ENCODE assay signal across 23 mouse cellular contexts in genomic region chr2:50850071-50850470, GRCm38 (mm10).
"Had no signal": no experiment of that assay in that cellular context is flagged by ENCODE, and none has a peak within 500 bp of the region (broad histone marks: within the 10 kb centered on the region; RNA-seq: fewer than 3 reads in every experiment).

No protein-coding gene starts in this region.

- DNase-seq: kidney, adult 18-20 months; kidney, adult 9 months; kidney, postnatal 25 days; layer of hippocampus, adult 9-11 months; liver; lung, adult 18-20 months; lung, postnatal 10 days; lung, postnatal 36 days; midbrain, embryonic 14.5 days; retina, postnatal 1 day; right cerebral cortex, postnatal 25 days; thymus, adult 2 months; thymus, postnatal 14 days; thymus, postnatal 4 days had no signal

- H3K4me1 ChIP-seq: liver, embryonic 12.5 days; liver, embryonic 15.5 days; lung, embryonic 15.5 days; megakaryocyte, embryonic 14.5 days; midbrain, embryonic 10.5 days had no signal

- H3K36me3 ChIP-seq: limb, embryonic 10.5 days; limb, embryonic 13.5 days; liver, embryonic 12.5 days; liver, embryonic 15.5 days; lung, embryonic 15.5 days; midbrain, embryonic 10.5 days; neural tube, embryonic 12.5 days had no signal

- H3K27ac ChIP-seq: layer of hippocampus, adult 2 months; limb, embryonic 10.5 days; limb, embryonic 13.5 days; liver, embryonic 12.5 days; liver, embryonic 15.5 days; lung, embryonic 15.5 days; midbrain, embryonic 10.5 days; neural tube, embryonic 12.5 days had no signal

- ATAC-seq: liver, embryonic 12.5 days had no signal

- H3K4me2 ChIP-seq: limb, embryonic 13.5 days; liver, embryonic 12.5 days; liver, embryonic 15.5 days; lung, embryonic 15.5 days; neural tube, embryonic 12.5 days had no signal

- H3K9ac ChIP-seq: limb, embryonic 13.5 days; liver, embryonic 12.5 days; liver, embryonic 15.5 days; lung, embryonic 15.5 days; neural tube, embryonic 12.5 days had no signal

- H3K27me3 ChIP-seq: limb, embryonic 13.5 days; liver, embryonic 12.5 days; liver, embryonic 15.5 days; lung, embryonic 15.5 days; megakaryocyte, embryonic 14.5 days; neural tube, embryonic 12.5 days had no signal

- H3K9me3 ChIP-seq: limb, embryonic 10.5 days; limb, embryonic 13.5 days; liver, embryonic 12.5 days; liver, embryonic 15.5 days; lung, embryonic 15.5 days; megakaryocyte, embryonic 14.5 days; midbrain, embryonic 10.5 days; neural tube, embryonic 12.5 days had no signal

- H3K4me3 ChIP-seq: layer of hippocampus, adult 2 months; limb, embryonic 10.5 days; limb, embryonic 13.5 days; liver, embryonic 12.5 days; liver, embryonic 15.5 days; lung, embryonic 15.5 days; megakaryocyte, embryonic 14.5 days; midbrain, embryonic 10.5 days; neural tube, embryonic 12.5 days had no signal
